Mouse (Mus musculus) intestine, embryonic 14.5 days (tissue): ENCODE results near the gene 4930524J08Rik. TPM values are rescaled to one million over a fixed set of nuclear protein-coding genes. Genes with fewer than 3 reads are reported as not detected.

Source experiments
- ATAC-seq: fragments of 200-750 bp; cut with Nextera tagmentation; replicated peaks from 2 replicates; pipeline ENCODE4 v1.8.0; 2017; ENCODE audit warnings: low read depth, moderate number of reproducible peaks, moderate TSS enrichment, moderate library complexity; ENCODE audit not compliant: low FRiP score, low TSS enrichment
- DNase-seq: peaks from one replicate; pipeline ENCODE4 v3.0.0-alpha.2; 2018; ENCODE audit warnings: low spot score
- H3K27ac ChIP-seq: fragments of 300-500 bp; sonication (generic); 2 replicates; pipeline ENCODE4 v1.5.1; 2014; ENCODE audit warnings: low read depth, mild to moderate bottlenecking, control low read depth
- H3K27me3 ChIP-seq: fragments of 300-500 bp; sonication (generic); replicated peaks from 2 replicates; pipeline ENCODE4 v1.6.1; 2014; ENCODE audit warnings: low read length, control low read depth; ENCODE audit not compliant: control insufficient read depth, insufficient read depth
- H3K36me3 ChIP-seq: fragments of 300-500 bp; sonication (generic); 2 replicates; pipeline ENCODE4 v1.6.1; 2014; ENCODE audit warnings: low read length, control low read depth; ENCODE audit not compliant: control insufficient read depth, insufficient read depth
- H3K4me1 ChIP-seq: fragments of 300-500 bp; sonication (generic); replicated peaks from 2 replicates; pipeline ENCODE4 v1.6.1; 2014; ENCODE audit warnings: low read length, control low read depth, mixed read lengths; ENCODE audit not compliant: control insufficient read depth, insufficient read depth
- H3K4me2 ChIP-seq: fragments of 300-500 bp; sonication (generic); 2 replicates; pipeline ENCODE4 v1.6.1; 2014; ENCODE audit warnings: low read length
- H3K4me3 ChIP-seq: fragments of 300-500 bp; sonication (generic); 2 replicates; pipeline ENCODE4 v1.5.1; 2014; ENCODE audit warnings: low read depth, low read length, control low read depth, mixed read lengths
- H3K9ac ChIP-seq: fragments of 300-500 bp; sonication (generic); 2 replicates; pipeline ENCODE4 v1.6.1; 2014; ENCODE audit warnings: mild to moderate bottlenecking, low read length
- H3K9me3 ChIP-seq: fragments of 300-500 bp; sonication (generic); 2 replicates; pipeline ENCODE4 v1.6.1; 2016; ENCODE audit warnings: low read length, control low read depth; ENCODE audit not compliant: control insufficient read depth
- WGBS: fragments of 180-500 bp; shearing (Covaris S2); extraction: QIAGEN DNeasy Blood & Tissue Kit; methylation state at CpG from one replicate; pipeline ENCODE4 v1.1.7; 2014; 5-methylcytosine and 5-hydroxymethylcytosine counted together
- polyA plus RNA-seq: library from polyadenylated mRNA; unstranded; fragments of >200 nt; fragmentation: Nextera tagmentation; extraction: Ambion mirVana; gene quantifications from 2 replicates; pipeline ENCODE4 v1.2.1, GENCODE M21; 2014

The 4930524J08Rik gene
- 1.6 and 3.2 TPM in 2 replicates for polyA plus RNA-seq

DNA sequence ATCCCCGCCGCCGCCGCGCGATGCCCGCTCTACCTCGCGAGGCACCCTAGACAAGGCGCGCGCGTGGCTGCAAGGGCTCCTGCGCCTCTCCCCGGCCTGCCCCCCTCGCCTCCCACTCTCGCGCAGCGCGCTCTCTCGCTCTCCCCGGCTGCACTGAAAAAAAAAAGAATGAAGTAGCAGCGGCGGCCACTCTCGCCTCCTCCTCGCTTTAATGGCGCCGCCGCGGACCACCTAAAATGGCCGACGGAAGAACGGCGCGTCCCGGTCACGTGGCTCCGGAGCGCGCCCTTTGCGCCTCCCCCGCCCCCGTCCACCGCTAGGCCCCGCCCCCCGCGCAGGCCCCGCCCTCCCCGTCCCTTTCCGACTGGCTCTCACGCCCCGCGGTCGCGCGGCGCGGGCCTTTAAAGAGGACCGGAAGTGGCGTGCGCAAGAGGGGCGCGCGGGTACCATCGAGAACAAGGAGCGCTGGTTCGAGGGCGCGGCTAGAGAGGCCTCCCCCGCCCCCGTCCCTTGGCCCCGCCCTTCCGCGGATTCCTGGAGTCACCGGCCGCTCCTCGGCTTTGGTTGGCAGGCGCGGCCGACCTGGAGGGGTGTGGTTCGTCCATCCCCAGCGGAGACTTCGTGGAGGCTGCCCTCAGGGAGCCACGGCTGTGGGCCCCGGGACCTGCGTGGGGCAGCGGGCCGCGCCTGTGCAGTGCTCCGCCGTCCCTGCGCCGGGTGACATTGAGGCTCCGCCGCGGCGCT is at the start of gene 4930524J08Rik, which contains the start of gene Hnrnpd:
4930524J08Rik (plus strand) TSS at position 363 of the 744 bp plus-strand sequence.
Hnrnpd (minus strand) TSS at position 240 of the 744 bp plus-strand sequence.
- H3K36me3 ChIP-seq = peaks cover 8% of the 10 kb centered on the region
- no peaks in the 10 kb centered on the region for H3K27me3 ChIP-seq
- peak; percentile 98 for ATAC-seq
- H3K27ac ChIP-seq = peak within 1 kb of the TSS; percentile 100
- H3K4me1 ChIP-seq = peaks cover 26% of the 10 kb centered on the region
- peak within 1 kb of the TSS; percentile 92 for H3K4me3 ChIP-seq
- peak within 1 kb of the TSS; percentile 99 for H3K9ac ChIP-seq
- under 1% methylated on average over 88 of the region's 97 CpGs for WGBS
- no peaks in the 10 kb centered on the region for H3K9me3 ChIP-seq
- peak within 1 kb of the TSS; percentile 92 for H3K4me2 ChIP-seq
- DNase-seq = peak; percentile 96

DNA sequence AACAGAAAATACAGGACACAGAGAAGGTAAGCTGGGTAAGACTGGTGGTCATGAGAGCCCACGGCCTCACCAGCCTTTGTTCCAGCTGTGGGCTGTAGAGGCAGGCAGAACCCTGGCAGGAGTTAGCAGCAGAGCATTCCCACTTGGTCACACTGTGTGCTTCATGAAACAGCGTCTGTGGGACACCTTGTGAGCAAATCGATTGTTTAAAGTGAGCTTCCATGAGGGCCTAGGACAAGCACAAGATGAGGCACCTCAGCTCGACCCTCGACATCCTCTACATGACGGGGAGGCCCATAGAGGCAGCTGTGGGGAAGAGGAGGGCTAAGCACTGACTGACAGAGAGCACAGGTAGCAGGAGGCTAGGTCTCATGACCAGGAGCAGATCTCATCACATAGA is 47.0 kb upstream of the 4930524J08Rik start:
- ATAC-seq (no peak), DNase-seq (no peak)
- Histone ChIP-seq H3K27ac (no peak overlapping the region), H3K4me2 (no peak overlapping the region), H3K4me1 (no peaks in the 10 kb centered on the region), H3K27me3 (no peaks in the 10 kb centered on the region), H3K9me3 (no peaks in the 10 kb centered on the region), H3K9ac (no peak overlapping the region), H3K4me3 (no peak overlapping the region), H3K36me3 (no peaks in the 10 kb centered on the region)
- WGBS = 85% methylated on average over 6 of the region's 6 CpGs

DNA sequence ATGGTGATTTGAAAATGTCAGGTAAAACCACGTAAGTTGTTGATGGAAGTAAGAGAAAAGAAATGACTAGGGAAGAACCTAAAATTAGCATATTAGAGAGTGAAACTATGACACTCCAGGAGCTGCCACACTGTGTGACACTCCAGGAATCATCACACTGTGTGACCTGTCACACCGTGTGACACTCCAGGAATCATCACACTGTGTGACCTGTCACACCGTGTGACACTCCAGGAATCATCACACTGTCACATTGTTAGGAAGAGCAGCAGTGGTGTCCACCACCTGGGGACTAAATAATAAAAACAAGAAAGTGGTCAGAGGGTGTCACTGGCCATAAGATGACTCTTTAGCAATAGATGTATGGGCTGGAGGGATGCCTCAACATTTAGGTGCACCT is 39.4 kb upstream of the 4930524J08Rik start:
- no peak overlapping the region for H3K27ac ChIP-seq
- H3K4me3 ChIP-seq = no peak overlapping the region
- no peaks in the 10 kb centered on the region for H3K27me3 ChIP-seq
- no peak for ATAC-seq
- 70% methylated on average over 3 of the region's 3 CpGs for WGBS
- no peaks in the 10 kb centered on the region for H3K36me3 ChIP-seq
- DNase-seq = no peak
- no peak overlapping the region for H3K4me2 ChIP-seq
- peaks cover 4% of the 10 kb centered on the region; the same call in 1 of the 2 replicates for H3K9me3 ChIP-seq
- no peaks in the 10 kb centered on the region for H3K4me1 ChIP-seq
- no peak overlapping the region for H3K9ac ChIP-seq

DNA sequence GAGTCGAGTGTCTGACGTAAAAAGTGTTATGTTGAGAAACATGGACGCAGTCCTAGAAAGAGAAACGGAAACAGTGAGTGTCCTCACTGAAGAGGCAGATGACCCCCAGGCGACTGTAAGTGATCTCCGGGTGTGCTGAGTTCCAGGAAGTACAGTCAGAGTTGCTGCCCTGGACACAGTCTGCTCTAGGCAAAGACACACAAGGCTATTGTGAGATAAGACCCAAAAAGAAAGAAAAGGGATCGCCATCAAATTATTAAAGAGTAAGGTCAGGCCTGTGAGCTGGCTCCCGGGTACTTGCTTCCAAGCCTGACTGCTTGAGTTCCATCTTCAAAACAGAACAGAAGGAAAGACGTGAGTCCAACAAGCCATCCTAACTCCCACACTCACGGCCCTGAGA is 37.6 kb upstream of the 4930524J08Rik start:
- no peak overlapping the region for H3K4me2 ChIP-seq
- H3K4me1 ChIP-seq = no peaks in the 10 kb centered on the region
- H3K9me3 ChIP-seq = peaks cover 12% of the 10 kb centered on the region; the same call in 1 of the 2 replicates
- DNase-seq = no peak
- WGBS = 72% methylated on average over 10 of the region's 10 CpGs
- H3K27me3 ChIP-seq = no peaks in the 10 kb centered on the region
- no peak overlapping the region for H3K9ac ChIP-seq
- no peak for ATAC-seq
- no peaks in the 10 kb centered on the region for H3K36me3 ChIP-seq
- H3K27ac ChIP-seq = no peak overlapping the region
- H3K4me3 ChIP-seq = no peak overlapping the region

DNA sequence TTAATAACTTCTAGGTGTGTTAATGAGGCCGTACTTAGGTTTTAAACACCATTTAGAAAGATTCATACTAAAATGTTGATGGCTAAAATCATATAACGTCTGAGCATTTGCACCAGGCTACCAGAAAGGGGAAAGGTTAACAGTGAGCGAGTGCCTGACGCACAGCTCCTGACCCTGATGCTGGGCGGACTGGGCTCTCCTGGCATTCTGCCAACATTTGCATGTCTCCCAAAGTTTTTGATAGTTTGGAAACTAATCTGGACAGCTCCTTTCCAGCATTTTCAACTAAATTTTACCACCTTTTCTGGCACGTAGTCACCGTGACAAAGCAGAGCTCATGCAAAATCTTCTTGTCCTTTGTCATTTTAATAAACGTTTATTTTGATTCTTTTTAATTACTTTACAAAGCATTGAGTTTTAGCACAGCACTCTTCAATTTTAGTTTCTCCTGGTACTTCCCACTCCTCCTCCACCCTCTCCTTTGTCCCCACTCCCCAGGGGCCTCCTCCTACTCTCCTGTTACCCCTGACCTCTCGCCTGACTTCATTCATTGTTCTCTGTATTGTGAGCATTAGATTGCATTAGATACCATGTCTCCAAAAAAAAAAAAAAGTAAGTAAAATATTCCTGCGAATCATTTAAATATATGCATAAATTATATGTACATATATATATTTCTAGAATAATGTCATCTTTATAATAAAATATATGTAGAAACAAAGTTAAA is 36.9 kb upstream of the 4930524J08Rik start:
- WGBS = 57% methylated on average over 10 of the region's 10 CpGs
- H3K4me1 ChIP-seq = no peaks in the 10 kb centered on the region
- H3K36me3 ChIP-seq = no peaks in the 10 kb centered on the region
- peaks cover 12% of the 10 kb centered on the region; the same call in 1 of the 2 replicates for H3K9me3 ChIP-seq
- no peaks in the 10 kb centered on the region for H3K27me3 ChIP-seq
- H3K4me2 ChIP-seq = no peak overlapping the region
- H3K4me3 ChIP-seq = no peak overlapping the region
- ATAC-seq (no peak), DNase-seq (no peak)
- no peak overlapping the region for H3K9ac ChIP-seq
- no peak overlapping the region for H3K27ac ChIP-seq

DNA sequence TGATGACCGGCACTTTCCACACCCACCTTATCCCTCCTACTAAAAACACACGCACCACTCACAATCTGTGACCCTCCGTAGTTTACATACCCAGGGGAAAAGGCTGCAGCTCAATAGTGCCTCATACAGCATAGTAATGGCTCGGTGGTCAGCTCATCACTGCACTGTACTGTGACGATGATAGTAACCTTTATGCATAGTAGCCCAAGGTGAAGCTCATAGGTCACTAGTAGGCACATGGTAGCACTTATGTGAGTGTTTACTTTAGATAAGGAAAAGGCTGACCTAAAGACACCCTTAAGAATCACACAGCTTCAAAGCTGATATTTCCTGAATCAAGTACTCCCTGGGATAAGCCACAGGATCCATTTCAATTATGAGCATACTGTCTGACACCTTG is 26.3 kb upstream of the 4930524J08Rik start:
- H3K27ac ChIP-seq = no peak overlapping the region
- no peak overlapping the region for H3K4me3 ChIP-seq
- peaks cover 8% of the 10 kb centered on the region; the same call in 1 of the 2 replicates for H3K36me3 ChIP-seq
- WGBS = 72% methylated on average over 5 of the region's 5 CpGs
- no peak overlapping the region for H3K9ac ChIP-seq
- DNase-seq (no peak), ATAC-seq (no peak)
- no peaks in the 10 kb centered on the region for H3K4me1 ChIP-seq
- no peaks in the 10 kb centered on the region for H3K9me3 ChIP-seq
- H3K4me2 ChIP-seq = no peak overlapping the region
- no peaks in the 10 kb centered on the region for H3K27me3 ChIP-seq

DNA sequence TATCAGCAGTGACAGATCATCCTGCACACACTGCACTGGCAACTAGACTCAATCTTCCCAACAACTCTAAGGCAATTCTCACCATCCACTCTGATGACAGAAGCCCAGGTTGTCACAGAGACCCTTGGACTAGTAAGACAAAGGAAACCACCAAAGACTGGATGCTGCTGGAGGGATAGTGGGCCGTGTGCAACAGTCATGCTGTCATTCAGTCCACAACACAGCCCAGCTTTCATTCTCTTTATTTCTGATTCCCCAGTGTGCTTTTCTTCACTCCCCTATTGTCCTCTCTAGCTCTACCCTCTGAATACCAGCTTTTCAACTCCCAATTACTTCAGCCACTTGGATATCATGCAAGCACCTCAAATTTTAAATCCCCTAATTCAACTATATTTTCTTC is 25.0 kb upstream of the 4930524J08Rik start:
- H3K9me3 ChIP-seq = no peaks in the 10 kb centered on the region
- H3K36me3 ChIP-seq = peaks cover 15% of the 10 kb centered on the region
- H3K27me3 ChIP-seq = no peaks in the 10 kb centered on the region
- no peaks in the 10 kb centered on the region for H3K4me1 ChIP-seq
- H3K27ac ChIP-seq = no peak overlapping the region
- H3K9ac ChIP-seq = no peak overlapping the region
- ATAC-seq (no peak; the same call in 1 of the 2 replicates), DNase-seq (no peak)
- no peak overlapping the region for H3K4me2 ChIP-seq
- H3K4me3 ChIP-seq = no peak overlapping the region
- 61% methylated on average over 1 of the region's 1 CpGs for WGBS

DNA sequence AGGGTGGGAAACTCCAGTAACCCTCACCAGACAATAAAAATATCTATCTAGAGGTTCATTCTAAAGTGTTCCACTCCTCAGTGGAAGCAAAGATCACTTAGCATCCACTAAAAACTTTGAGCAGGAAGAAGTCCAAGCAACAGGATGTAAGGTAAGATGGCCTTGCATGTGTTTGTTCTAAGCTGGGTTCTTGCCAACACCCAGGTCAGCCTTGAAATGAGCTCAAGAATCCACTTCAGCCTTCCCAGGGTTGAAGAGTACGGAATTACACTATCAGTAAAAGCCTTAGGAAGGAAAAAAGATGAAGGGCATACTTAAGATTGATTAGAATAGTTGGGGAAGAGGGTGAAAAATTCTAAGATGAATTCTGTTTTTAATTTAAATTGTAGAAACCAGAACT is 20.2 kb upstream of the 4930524J08Rik start:
- no peak overlapping the region for H3K9ac ChIP-seq
- no peak overlapping the region for H3K27ac ChIP-seq
- no peaks in the 10 kb centered on the region for H3K4me1 ChIP-seq
- DNase-seq (no peak), ATAC-seq (no peak)
- H3K36me3 ChIP-seq = peaks cover 62% of the 10 kb centered on the region
- no peak overlapping the region for H3K4me3 ChIP-seq
- 84% methylated on average over 1 of the region's 1 CpGs for WGBS
- no peaks in the 10 kb centered on the region for H3K27me3 ChIP-seq
- H3K9me3 ChIP-seq = no peaks in the 10 kb centered on the region
- H3K4me2 ChIP-seq = no peak overlapping the region
